ENCODE assay signal across 14 mouse cellular contexts in the genomic region with DNA sequence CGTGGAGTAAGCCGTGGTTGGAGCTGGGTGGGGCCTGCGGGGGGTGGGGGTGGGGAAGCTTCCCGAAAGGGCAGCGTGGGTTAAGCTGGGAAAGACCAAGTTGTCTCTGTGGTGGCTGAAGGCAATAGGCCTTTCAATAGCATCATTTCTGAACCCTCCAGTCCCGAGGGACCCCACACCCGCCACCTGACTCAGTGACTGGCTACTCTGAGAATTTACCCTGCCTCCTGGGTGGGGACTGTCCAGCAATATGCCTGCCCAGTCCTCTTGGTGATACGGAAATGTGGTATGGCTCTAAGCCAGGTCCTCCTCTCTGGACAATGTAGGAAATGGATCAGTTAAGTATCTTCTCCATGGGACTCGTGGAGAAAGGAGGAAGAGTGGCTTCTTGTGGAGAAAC. TPM values are rescaled to one million over a fixed set of nuclear protein-coding genes. Genes with fewer than 3 reads are reported as not detected.
DNase-seq lines count a peak whose midpoint lies in the region; ATAC-seq and TF ChIP-seq lines count a peak whose summit lies in the region.
"Had no signal": no experiment of that assay in that cellular context is flagged by ENCODE, and none has a peak within 500 bp of the region (broad histone marks: within the 10 kb centered on the region; RNA-seq: fewer than 3 reads in every experiment).

No protein-coding gene starts in this region.

- H3K4me1 ChIP-seq in kidney, embryonic 15.5 days, result peaks cover 21% of the 10 kb centered on the region
- 0 out of 2 replicates have a peak, but pooled peaks cover 5% of the 10 kb centered on the region for H3K4me1 ChIP-seq in lung, embryonic 14.5 days (ENCODE audit: insufficient read depth)
- peaks cover 14% of the 10 kb centered on the region for H3K4me1 ChIP-seq in stomach, embryonic 16.5 days (ENCODE audit: control insufficient read depth, insufficient read depth, low read length)
- H3K4me1 ChIP-seq: embryonic facial prominence, embryonic 13.5 days had no signal

- no peak for TF ChIP-seq CTCF in lung, embryonic 14.5 days (IDR thresholded peaks at IDR 0.05; ENCODE audit: low read depth)

- WGBS in kidney, embryonic 15.5 days, result 71% methylated on average over 9 of the region's 9 CpGs
- WGBS in lung, embryonic 14.5 days, result 40% methylated on average over 9 of the region's 9 CpGs
- 36% methylated on average over 9 of the region's 9 CpGs for WGBS in stomach, embryonic 16.5 days

- no peaks in the 10 kb centered on the region for H3K9me3 ChIP-seq in kidney, embryonic 15.5 days (replicated peaks)
- no peaks in the 10 kb centered on the region for H3K9me3 ChIP-seq in lung, embryonic 14.5 days (ENCODE audit: low read depth, low read length)
- H3K9me3 ChIP-seq in stomach, embryonic 16.5 days (replicated peaks; ENCODE audit: control insufficient read depth, low read length), result no peaks in the 10 kb centered on the region
- H3K9me3 ChIP-seq: embryonic facial prominence, embryonic 13.5 days; heart, embryonic 10.5 days; hindbrain, embryonic 15.5 days had no signal

- H3K4me2 ChIP-seq in kidney, embryonic 15.5 days, result no peak overlapping the region
- no peak overlapping the region for H3K4me2 ChIP-seq in lung, embryonic 14.5 days
- H3K4me2 ChIP-seq in stomach, embryonic 16.5 days (ENCODE audit: low read depth, low read length), result no peak overlapping the region
- H3K4me2 ChIP-seq: embryonic facial prominence, embryonic 13.5 days; hindbrain, embryonic 15.5 days had no signal

- peak; percentile 50 for DNase-seq in kidney, adult 11 months
- peak; percentile 44 for DNase-seq in gastrocnemius, postnatal 25 days
- peak; percentile 37 for DNase-seq in lung, embryonic 14.5 days
- DNase-seq in thymus, postnatal 0 days (ENCODE audit: low spot score), result no peak
- DNase-seq in right cerebral cortex, postnatal 14 days, result no peak
- DNase-seq: layer of hippocampus, adult 9-11 months had no signal

- H3K9ac ChIP-seq in kidney, embryonic 15.5 days, result no peak overlapping the region
- H3K9ac ChIP-seq in lung, embryonic 14.5 days, result no peak overlapping the region
- no peak overlapping the region for H3K9ac ChIP-seq in stomach, embryonic 16.5 days (ENCODE audit: low read length)
- H3K9ac ChIP-seq: embryonic facial prominence, embryonic 13.5 days; hindbrain, embryonic 15.5 days had no signal

- no peaks in the 10 kb centered on the region for H3K36me3 ChIP-seq in kidney, embryonic 15.5 days
- H3K36me3 ChIP-seq in lung, embryonic 14.5 days (ENCODE audit: insufficient read depth), result no peaks in the 10 kb centered on the region
- no peaks in the 10 kb centered on the region for H3K36me3 ChIP-seq in stomach, embryonic 16.5 days (ENCODE audit: control insufficient read depth, insufficient read depth, low read length)
- H3K36me3 ChIP-seq: embryonic facial prominence, embryonic 13.5 days; heart, embryonic 10.5 days; hindbrain, embryonic 15.5 days had no signal

- no peak overlapping the region for H3K27ac ChIP-seq in kidney, embryonic 15.5 days
- H3K27ac ChIP-seq in lung, embryonic 14.5 days (ENCODE audit: low read depth), result no peak overlapping the region
- peak overlapping the region; percentile 7; the same call in 1 of the 2 replicates for H3K27ac ChIP-seq in stomach, embryonic 16.5 days (ENCODE audit: low read length)
- H3K27ac ChIP-seq: embryonic facial prominence, embryonic 13.5 days; heart, embryonic 10.5 days; hindbrain, embryonic 15.5 days; macrophage had no signal

- ATAC-seq in kidney, embryonic 15.5 days (replicated peaks; ENCODE audit: low FRiP score), result no peak
- no peak for ATAC-seq in lung, embryonic 14.5 days (ENCODE audit: insufficient read depth)
- no peak for ATAC-seq in stomach, embryonic 16.5 days (ENCODE audit: insufficient read depth, low FRiP score)
- ATAC-seq: forebrain, embryonic 14.5 days had no signal

- no peak overlapping the region for H3K4me3 ChIP-seq in kidney, embryonic 15.5 days (replicated peaks)
- H3K4me3 ChIP-seq in lung, embryonic 14.5 days (ENCODE audit: low read depth, low read length), result no peak overlapping the region
- no peak overlapping the region for H3K4me3 ChIP-seq in stomach, embryonic 16.5 days (replicated peaks; ENCODE audit: low read length)
- H3K4me3 ChIP-seq: embryonic facial prominence, embryonic 13.5 days; heart, embryonic 10.5 days; hindbrain, embryonic 15.5 days had no signal

- H3K27me3 ChIP-seq in kidney, embryonic 15.5 days, result peaks cover 11% of the 10 kb centered on the region; the same call in 1 of the 2 replicates
- H3K27me3 ChIP-seq in lung, embryonic 14.5 days (ENCODE audit: insufficient read depth, low read length), result no peaks in the 10 kb centered on the region
- H3K27me3 ChIP-seq in stomach, embryonic 16.5 days (ENCODE audit: control insufficient read depth, insufficient read depth, low read length), result no peaks in the 10 kb centered on the region
- H3K27me3 ChIP-seq: embryonic facial prominence, embryonic 13.5 days; hindbrain, embryonic 15.5 days had no signal

RNA-seq across cellular contexts. Expression of gene Krt80, which starts 11.8 kb away (rescaled TPM):
- polyA plus RNA-seq in kidney, embryonic 15.5 days (2015; fragmentation: Nextera tagmentation; extraction: Ambion mirVana), result 1.6 and 2.3 TPM in 2 replicates
- 1 to 10 TPM; 1.6 to 1.9 TPM for total RNA-seq in gastrocnemius, postnatal 25 days (2021)
- polyA plus RNA-seq in lung, embryonic 14.5 days (2014; fragmentation: Nextera tagmentation; extraction: Ambion mirVana), result 1.5 and 2.2 TPM in 2 replicates
- polyA plus RNA-seq in stomach, embryonic 16.5 days (2015; fragmentation: Nextera tagmentation; extraction: Ambion mirVana), result 37.4 and 64.5 TPM in 2 replicates
- polyA plus RNA-seq in thymus, postnatal 0 days (2015; fragmentation: Nextera tagmentation; extraction: Ambion mirVana), result 0.65 and 0.72 TPM in 2 replicates
- polyA plus RNA-seq: forebrain, embryonic 14.5 days; limb, embryonic 11.5 days had no signal

RNA-seq across cellular contexts. Expression of gene Krt7, which starts 29.1 kb away (rescaled TPM):
- 69.4 and 73.4 TPM in 2 replicates for polyA plus RNA-seq in kidney, embryonic 15.5 days (2015; fragmentation: Nextera tagmentation; extraction: Ambion mirVana)
- total RNA-seq in gastrocnemius, postnatal 25 days (2021), result not detected
- polyA plus RNA-seq in lung, embryonic 14.5 days (2014; fragmentation: Nextera tagmentation; extraction: Ambion mirVana), result 108 and 114 TPM in 2 replicates
- polyA plus RNA-seq in stomach, embryonic 16.5 days (2015; fragmentation: Nextera tagmentation; extraction: Ambion mirVana), result 378 and 523 TPM in 2 replicates
- 84.1 and 92.4 TPM in 2 replicates for polyA plus RNA-seq in thymus, postnatal 0 days (2015; fragmentation: Nextera tagmentation; extraction: Ambion mirVana)
- polyA plus RNA-seq: macrophage had no signal

RNA-seq across cellular contexts. Expression of gene Krt87, which starts 56.8 kb away (rescaled TPM):
- polyA plus RNA-seq in kidney, embryonic 15.5 days (2015; fragmentation: Nextera tagmentation; extraction: Ambion mirVana), result not detected in 2 replicates
- total RNA-seq in gastrocnemius, postnatal 25 days (2021), result not detected
- 0.20 and 0.22 TPM in 2 replicates for polyA plus RNA-seq in lung, embryonic 14.5 days (2014; fragmentation: Nextera tagmentation; extraction: Ambion mirVana)
- 0.19 and 0.26 TPM in 2 replicates for polyA plus RNA-seq in stomach, embryonic 16.5 days (2015; fragmentation: Nextera tagmentation; extraction: Ambion mirVana)
- 0.51 and 0.91 TPM in 2 replicates for polyA plus RNA-seq in thymus, postnatal 0 days (2015; fragmentation: Nextera tagmentation; extraction: Ambion mirVana)
- polyA plus RNA-seq: forebrain, embryonic 14.5 days; heart, embryonic 10.5 days; limb, embryonic 11.5 days; macrophage had no signal

Comparison
In these comparisons a context has a peak if more than half of its experiments do, and no peak if none do; other contexts are left out.
1. DNase-seq: peak in kidney, adult 11 months (single experiment), gastrocnemius, postnatal 25 days (single experiment) and lung, embryonic 14.5 days (single experiment); none in thymus, postnatal 0 days (single experiment) and right cerebral cortex, postnatal 14 days (single experiment).
2. RNA of gene Krt80, which starts 11.8 kb away (polyA plus RNA-seq): 37.4 to 64.5 TPM in stomach, embryonic 16.5 days; 1.6 to 2.3 TPM in kidney, embryonic 15.5 days, 1.5 to 2.2 TPM in lung, embryonic 14.5 days and 0.65 to 0.72 TPM in thymus, postnatal 0 days; every median in the first group is over 10 times any median in the second.